Mouse (Mus musculus) kidney, embryonic 16.5 days (tissue): Measurements from ENCODE around the gene Med24. TPM values are rescaled to one million over a fixed set of nuclear protein-coding genes. Genes with fewer than 3 reads are reported as not detected.

Experiments used
- ATAC-seq: fragments of 200-750 bp; cut with Nextera tagmentation; 2 replicates; pipeline ENCODE4 v1.8.0; 2017; ENCODE audit warnings: moderate TSS enrichment; ENCODE audit not compliant: low FRiP score, low TSS enrichment
- H3K27ac ChIP-seq: fragments of 300-500 bp; sonication (generic); 2 replicates; pipeline ENCODE4 v1.5.1; 2014; ENCODE audit warnings: low read length
- H3K27me3 ChIP-seq: fragments of 300-500 bp; sonication (generic); 2 replicates; pipeline ENCODE4 v1.6.1; 2014; ENCODE audit warnings: low read length, control low read depth, mixed read lengths; ENCODE audit not compliant: insufficient read depth
- H3K36me3 ChIP-seq: fragments of 300-500 bp; sonication (generic); 2 replicates; pipeline ENCODE4 v1.6.1; 2014; ENCODE audit warnings: low read length, control low read depth, mixed read lengths; ENCODE audit not compliant: insufficient read depth
- H3K4me1 ChIP-seq: fragments of 300-500 bp; sonication (generic); 2 replicates; pipeline ENCODE4 v1.6.1; 2014; ENCODE audit warnings: low read length, control low read depth, mixed read lengths; ENCODE audit not compliant: insufficient read depth
- H3K4me2 ChIP-seq: fragments of 300-500 bp; sonication (generic); replicated peaks from 2 replicates; pipeline ENCODE4 v1.6.1; 2014; ENCODE audit warnings: low read depth, low read length
- H3K4me3 ChIP-seq: fragments of 300-500 bp; sonication (generic); 2 replicates; pipeline ENCODE4 v1.5.1; 2014; ENCODE audit warnings: mild to moderate bottlenecking, low read length
- H3K9ac ChIP-seq: fragments of 300-500 bp; sonication (generic); replicated peaks from 2 replicates; pipeline ENCODE4 v1.6.1; 2014; ENCODE audit warnings: low read length
- H3K9me3 ChIP-seq: fragments of 300-500 bp; sonication (generic); 2 replicates; pipeline ENCODE4 v1.6.1; 2016; ENCODE audit warnings: low read length, control low read depth
- WGBS: fragments of 180-500 bp; shearing (Covaris S2); extraction: QIAGEN DNeasy Blood & Tissue Kit; methylation state at CpG from one replicate; pipeline ENCODE4 v1.1.7; 2014; 5-methylcytosine and 5-hydroxymethylcytosine counted together
- polyA plus RNA-seq: library from polyadenylated mRNA; unstranded; fragments of >200 nt; fragmentation: Nextera tagmentation; extraction: Ambion mirVana; gene quantifications from 2 replicates; pipeline ENCODE4 v1.2.1, GENCODE M21; 2015

Med24 gene
- polyA plus RNA-seq, 1 experiment from 2014 or later: 71.4 TPM

GRCm38 (mm10) chr11:98698849-98699640, 30.2 kb downstream of the Med24 start:
- WGBS: 83% methylated on average over 16 of the region's 16 CpGs
- Histone ChIP-seq H3K4me2 (no peak overlapping the region), H3K9ac (no peak overlapping the region), H3K27ac (no peak overlapping the region), H3K9me3 (no peaks in the 10 kb centered on the region), H3K27me3 (no peaks in the 10 kb centered on the region), H3K4me1 (peaks cover 37% of the 10 kb centered on the region), H3K36me3 (peaks cover 23% of the 10 kb centered on the region), H3K4me3 (no peak overlapping the region)
- ATAC-seq: no peak

DNA sequence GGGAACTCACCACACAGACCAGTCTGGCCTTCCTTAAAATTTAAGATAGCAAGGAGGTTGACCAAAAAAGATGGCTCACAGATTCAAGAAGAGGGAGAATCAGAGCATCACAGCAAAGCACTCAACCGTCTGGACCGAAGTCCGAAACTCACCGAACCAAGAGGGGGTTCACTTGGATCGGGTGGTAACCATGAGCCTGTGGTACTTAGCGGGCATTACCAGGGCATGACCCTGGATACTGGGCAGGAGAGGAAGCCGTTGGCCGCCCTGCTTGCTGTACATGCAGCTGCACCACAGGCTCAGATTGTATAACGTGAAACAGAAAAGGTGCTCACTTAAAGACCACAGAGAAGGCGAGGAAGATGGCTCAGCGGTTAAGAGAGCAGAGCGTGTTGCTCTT, 32.0 kb downstream of the Med24 start:
- peaks cover 39% of the 10 kb centered on the region for H3K36me3 ChIP-seq
- H3K9me3 ChIP-seq: no peaks in the 10 kb centered on the region
- no peak overlapping the region for H3K4me3 ChIP-seq
- no peak overlapping the region for H3K9ac ChIP-seq
- peaks cover 19% of the 10 kb centered on the region for H3K4me1 ChIP-seq
- no peak overlapping the region for H3K4me2 ChIP-seq
- H3K27ac ChIP-seq: no peak overlapping the region
- WGBS: 86% methylated on average over 12 of the region's 12 CpGs
- no peaks in the 10 kb centered on the region for H3K27me3 ChIP-seq
- no peak for ATAC-seq

DNA sequence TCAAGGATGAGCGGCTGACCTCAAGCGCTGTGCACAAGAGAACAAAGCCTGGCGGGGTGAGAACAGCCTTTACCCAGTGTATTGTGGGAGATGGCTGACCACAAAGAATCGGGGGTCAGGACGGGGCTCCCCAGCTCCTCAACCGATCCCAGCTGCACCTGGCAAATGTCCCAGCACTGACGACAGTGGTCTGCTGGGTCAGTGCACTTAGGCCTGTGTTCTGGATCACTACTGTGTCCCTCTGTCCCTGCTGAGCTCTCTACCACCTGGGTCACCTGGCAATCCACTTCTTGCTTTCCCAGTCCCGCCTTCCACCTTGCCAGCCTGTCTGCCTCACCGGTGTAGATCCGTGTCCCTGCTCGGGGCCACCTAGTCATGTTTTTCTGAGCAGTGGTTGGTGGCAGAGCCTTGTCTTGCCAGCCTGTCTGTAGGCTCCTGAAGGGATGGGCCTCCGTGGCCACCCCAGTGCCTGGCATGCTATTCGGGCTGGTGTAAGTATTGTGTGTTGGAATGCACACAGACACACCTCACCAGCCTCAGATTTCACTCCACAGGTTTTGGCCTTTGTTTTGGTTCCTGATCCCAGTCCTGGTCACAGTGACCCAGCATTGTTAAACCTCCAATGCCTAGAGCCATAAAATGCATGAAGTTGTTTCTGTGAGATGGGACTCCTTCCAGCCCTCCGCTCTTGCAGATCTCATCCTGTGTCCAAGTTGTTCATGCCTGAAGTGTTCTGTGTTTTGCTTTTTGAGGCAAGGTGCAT, 32.6 kb downstream of the Med24 start:
- Histone ChIP-seq H3K4me3 (no peak overlapping the region), H3K4me1 (peaks cover 17% of the 10 kb centered on the region), H3K9me3 (no peaks in the 10 kb centered on the region), H3K27me3 (no peaks in the 10 kb centered on the region), H3K36me3 (peaks cover 45% of the 10 kb centered on the region), H3K9ac (no peak overlapping the region), H3K27ac (0 out of 2 replicates have a peak overlapping the region, but pooled peaks have one; percentile 20), H3K4me2 (no peak overlapping the region)
- ATAC-seq: no peak
- WGBS: 77% methylated on average over 14 of the region's 14 CpGs

DNA sequence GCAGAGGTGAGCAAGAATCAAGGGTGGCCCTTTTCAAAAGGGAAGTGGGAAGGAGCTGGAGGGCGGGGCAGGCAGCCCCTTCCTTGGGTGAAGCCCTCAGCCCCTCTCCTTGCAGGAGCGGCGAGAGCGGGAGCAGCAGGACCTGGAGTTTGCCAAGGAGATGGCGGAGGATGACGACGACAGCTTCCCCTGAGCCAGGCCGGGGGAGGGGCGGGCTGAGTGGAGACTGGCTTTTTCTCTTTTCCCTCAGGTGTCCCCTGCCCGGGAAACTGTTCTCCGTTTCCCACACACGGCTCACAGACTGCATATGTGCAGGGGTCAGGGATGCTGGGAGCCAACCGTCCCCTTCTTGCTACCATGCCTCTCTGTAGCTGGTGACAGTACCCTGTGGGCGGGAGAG, 33.8 kb downstream of the Med24 start:
- no peak overlapping the region for H3K9ac ChIP-seq
- no peaks in the 10 kb centered on the region for H3K27me3 ChIP-seq
- ATAC-seq: no peak
- H3K9me3 ChIP-seq: no peaks in the 10 kb centered on the region
- H3K4me3 ChIP-seq: no peak overlapping the region
- WGBS: 67% methylated on average over 14 of the region's 14 CpGs
- H3K36me3 ChIP-seq: peaks cover 57% of the 10 kb centered on the region
- H3K27ac ChIP-seq: no peak overlapping the region
- H3K4me2 ChIP-seq: no peak overlapping the region
- peaks cover 5% of the 10 kb centered on the region for H3K4me1 ChIP-seq

DNA sequence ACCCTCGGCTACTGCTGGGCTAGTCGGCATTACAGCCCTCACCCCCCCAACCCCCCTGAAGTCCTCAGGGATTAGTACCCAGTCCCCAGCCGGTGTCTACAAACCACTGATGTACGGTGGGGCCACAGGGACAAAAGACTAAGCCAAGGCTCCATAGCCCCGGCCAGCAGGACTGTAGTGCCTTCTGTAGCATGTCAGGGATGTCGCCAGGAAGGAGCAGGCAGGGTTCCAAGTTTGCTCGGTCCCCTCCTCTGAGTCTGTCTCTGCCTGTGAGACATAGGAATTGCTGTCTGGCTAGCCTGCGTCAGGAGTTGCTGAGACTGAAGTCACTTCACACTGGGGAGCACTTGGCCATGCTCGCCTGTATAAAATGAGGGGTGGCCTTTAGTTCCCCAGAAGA, 34.9 kb downstream of the Med24 start:
- no peak overlapping the region for H3K4me2 ChIP-seq
- ATAC-seq: no peak
- H3K4me3 ChIP-seq: no peak overlapping the region
- no peak overlapping the region for H3K27ac ChIP-seq
- WGBS: 73% methylated on average over 9 of the region's 9 CpGs
- no peaks in the 10 kb centered on the region for H3K4me1 ChIP-seq
- no peaks in the 10 kb centered on the region for H3K27me3 ChIP-seq
- H3K9me3 ChIP-seq: no peaks in the 10 kb centered on the region
- no peak overlapping the region for H3K9ac ChIP-seq
- H3K36me3 ChIP-seq: peaks cover 68% of the 10 kb centered on the region

DNA sequence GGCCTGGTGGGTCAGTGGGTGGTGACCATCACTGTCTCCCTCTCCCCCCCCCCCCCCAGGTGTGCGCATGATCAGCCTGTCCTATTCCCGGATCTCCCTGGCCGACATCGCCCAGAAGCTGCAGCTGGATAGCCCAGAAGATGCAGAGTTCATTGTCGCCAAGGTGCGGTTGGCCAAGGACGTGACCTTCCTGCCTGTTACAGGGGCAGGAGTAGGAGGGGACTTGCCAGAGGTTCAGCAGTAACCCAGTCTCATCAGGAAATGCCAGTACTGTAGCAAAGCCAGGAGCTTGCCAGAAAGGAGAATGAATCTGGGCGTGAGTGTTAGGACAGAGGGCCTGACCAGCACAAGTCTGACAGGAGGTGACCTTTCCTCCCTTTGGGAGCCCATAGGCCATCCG, 35.5 kb downstream of the Med24 start:
- Histone ChIP-seq H3K9ac (no peak overlapping the region), H3K4me1 (no peaks in the 10 kb centered on the region), H3K9me3 (no peaks in the 10 kb centered on the region), H3K4me3 (no peak overlapping the region), H3K36me3 (peaks cover 70% of the 10 kb centered on the region), H3K4me2 (no peak overlapping the region), H3K27ac (no peak overlapping the region), H3K27me3 (no peaks in the 10 kb centered on the region)
- WGBS: 88% methylated on average over 8 of the region's 9 CpGs
- ATAC-seq: no peak

DNA sequence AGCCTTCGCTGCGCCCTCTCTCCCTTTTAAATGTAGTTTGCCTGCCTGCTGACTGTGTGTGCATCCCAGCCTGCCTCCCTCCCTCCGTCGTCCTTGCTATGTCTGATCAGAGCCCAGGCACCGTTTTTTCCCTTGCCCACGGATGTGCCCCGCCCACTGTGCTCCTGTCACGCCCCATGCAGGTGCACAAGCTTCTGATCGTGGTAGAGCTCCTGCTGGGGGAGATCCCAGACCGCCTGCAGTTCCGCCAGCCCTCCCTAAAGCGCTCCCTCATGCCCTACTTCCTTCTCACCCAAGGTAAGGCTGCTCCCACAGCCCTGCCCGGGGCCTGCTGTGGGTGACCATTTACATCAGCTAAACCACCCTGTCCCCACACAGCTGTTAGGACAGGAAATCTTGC, 36.0 kb downstream of the Med24 start:
- Histone ChIP-seq H3K27me3 (no peaks in the 10 kb centered on the region), H3K4me2 (no peak overlapping the region), H3K9ac (no peak overlapping the region), H3K27ac (no peak overlapping the region), H3K9me3 (no peaks in the 10 kb centered on the region), H3K4me3 (no peak overlapping the region), H3K4me1 (no peaks in the 10 kb centered on the region), H3K36me3 (peaks cover 74% of the 10 kb centered on the region)
- WGBS: 66% methylated on average over 13 of the region's 13 CpGs
- no peak for ATAC-seq

- H3K9me3 ChIP-seq: no peaks in the 10 kb centered on the region
- WGBS: 77% methylated on average over 8 of the region's 8 CpGs
- H3K27me3 ChIP-seq: no peaks in the 10 kb centered on the region
- no peak overlapping the region for H3K4me3 ChIP-seq
- no peak overlapping the region for H3K4me2 ChIP-seq
- no peak for ATAC-seq
- peaks cover 70% of the 10 kb centered on the region for H3K36me3 ChIP-seq
- no peak overlapping the region for H3K9ac ChIP-seq
- H3K27ac ChIP-seq: peak overlapping the region; percentile 88
- H3K4me1 ChIP-seq: peaks cover 36% of the 10 kb centered on the region
Observed at GRCm38 (mm10) chr11:98688009-98688408, 41.2 kb downstream of the Med24 start.

GRCm38 (mm10) chr11:98686976-98687375, 42.3 kb downstream of the Med24 start:
- Histone ChIP-seq H3K4me2 (no peak overlapping the region), H3K36me3 (peaks cover 62% of the 10 kb centered on the region), H3K9me3 (no peaks in the 10 kb centered on the region), H3K4me1 (peaks cover 36% of the 10 kb centered on the region), H3K27ac (peak overlapping the region; percentile 91), H3K27me3 (no peaks in the 10 kb centered on the region), H3K4me3 (no peak overlapping the region), H3K9ac (no peak overlapping the region)
- peak; percentile 74 for ATAC-seq
- 57% methylated on average over 4 of the region's 4 CpGs for WGBS

GRCm38 (mm10) chr11:98685642-98686041, 43.6 kb downstream of the Med24 start:
- H3K27ac ChIP-seq: peak overlapping the region; percentile 91
- no peak overlapping the region for H3K4me2 ChIP-seq
- H3K9ac ChIP-seq: 0 out of 2 replicates have a peak overlapping the region, but pooled peaks have one; percentile 26
- ATAC-seq: no peak
- H3K27me3 ChIP-seq: no peaks in the 10 kb centered on the region
- H3K4me3 ChIP-seq: no peak overlapping the region
- 92% methylated on average over 9 of the region's 9 CpGs for WGBS
- H3K36me3 ChIP-seq: peaks cover 49% of the 10 kb centered on the region
- no peaks in the 10 kb centered on the region for H3K9me3 ChIP-seq
- H3K4me1 ChIP-seq: peaks cover 42% of the 10 kb centered on the region
